Mouse (Mus musculus) heart, adult 2 months (tissue): ENCODE measurements at regions not wholly inside any gene's neighbourhood (a gene's known extent, or its start where the extent isn't known, plus 50 kb on each side); places are given as distances from the start of the nearest gene placed in this dataset.

ENCODE experiments used
- CTCF ChIP-seq: fragments of 200-600 bp; IDR thresholded peaks from 2 replicates; pipeline ENCODE4 v1.8.1; 2022; ENCODE audit warnings: antibody characterized with exemption, mild to moderate bottlenecking, moderate library complexity
- POLR2A ChIP-seq: fragments of 200-500 bp; IDR thresholded peaks from 2 replicates; pipeline ENCODE4 v1.6.1; 2011; ENCODE audit warnings: mild to moderate bottlenecking, low read depth, low read length, control low read depth; ENCODE audit not compliant: insufficient read depth

- no peak for TF ChIP-seq CTCF
- no peak for TF ChIP-seq POLR2A
These were observed 126.6 kb upstream of the Jarid2 start for GRCm38 (mm10) chr13:44602658-44603057.
